Mouse (Mus musculus) T-helper 2 cell (primary cell): ENCODE measurements around the gene Nudt8.
"Not testable (repeated sequence)": the region's sequence is repeated elsewhere in the genome, so short reads cannot be mapped to it uniquely, and the experiment has no call there.

Experiments
- in situ Hi-C: fragments of 300-600 bp; cut with MboI, MseI; formaldehyde crosslinking; loops from one replicate; pipeline ENCODE4 v1.15.1; 2025; ENCODE audit warnings: high pct_unique_total_duplicates

The Nudt8 gene

DNA sequence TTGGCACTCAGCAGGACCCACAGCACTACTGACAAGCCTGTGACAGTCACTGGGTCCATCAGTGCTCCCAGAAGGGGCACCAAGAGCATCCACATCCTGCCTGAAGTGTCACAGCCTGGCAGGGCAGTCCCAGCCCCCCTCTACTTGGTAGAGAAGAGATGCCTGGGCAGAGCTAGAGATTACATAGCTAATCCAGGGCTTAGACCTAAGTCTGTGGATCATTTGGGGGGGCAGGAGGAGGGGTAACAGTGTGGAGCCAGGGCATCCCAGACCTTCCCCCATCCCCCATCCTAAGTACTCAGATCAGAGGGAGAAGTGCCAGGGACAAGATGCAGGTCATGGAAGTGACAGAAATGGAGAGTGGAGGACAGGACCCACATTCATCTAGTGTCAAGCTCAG is 14.4 kb downstream of the Nudt8 start:
- in situ Hi-C loops = no loop called here

DNA sequence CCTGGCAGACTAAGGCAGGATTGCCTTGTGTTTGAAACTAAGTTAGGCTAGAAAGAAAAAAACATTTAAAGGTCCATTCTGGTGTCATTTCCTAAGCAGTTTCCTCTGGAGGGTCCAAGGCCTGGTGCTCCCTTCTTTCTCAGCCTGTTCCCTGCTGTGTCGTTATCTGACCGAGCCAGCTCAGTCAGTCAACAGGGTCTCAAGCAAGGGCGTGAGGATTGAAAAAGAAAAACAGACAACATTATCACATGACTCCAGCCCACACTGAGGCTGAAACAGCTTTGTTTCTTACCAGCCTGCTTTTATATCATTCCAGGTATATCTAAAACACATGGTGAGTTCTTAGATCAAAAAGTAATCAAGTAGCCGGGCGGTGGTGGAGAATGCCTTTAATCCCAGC is 15.3 kb downstream of the Nudt8 start:
- in situ Hi-C loops = no loop called here

DNA sequence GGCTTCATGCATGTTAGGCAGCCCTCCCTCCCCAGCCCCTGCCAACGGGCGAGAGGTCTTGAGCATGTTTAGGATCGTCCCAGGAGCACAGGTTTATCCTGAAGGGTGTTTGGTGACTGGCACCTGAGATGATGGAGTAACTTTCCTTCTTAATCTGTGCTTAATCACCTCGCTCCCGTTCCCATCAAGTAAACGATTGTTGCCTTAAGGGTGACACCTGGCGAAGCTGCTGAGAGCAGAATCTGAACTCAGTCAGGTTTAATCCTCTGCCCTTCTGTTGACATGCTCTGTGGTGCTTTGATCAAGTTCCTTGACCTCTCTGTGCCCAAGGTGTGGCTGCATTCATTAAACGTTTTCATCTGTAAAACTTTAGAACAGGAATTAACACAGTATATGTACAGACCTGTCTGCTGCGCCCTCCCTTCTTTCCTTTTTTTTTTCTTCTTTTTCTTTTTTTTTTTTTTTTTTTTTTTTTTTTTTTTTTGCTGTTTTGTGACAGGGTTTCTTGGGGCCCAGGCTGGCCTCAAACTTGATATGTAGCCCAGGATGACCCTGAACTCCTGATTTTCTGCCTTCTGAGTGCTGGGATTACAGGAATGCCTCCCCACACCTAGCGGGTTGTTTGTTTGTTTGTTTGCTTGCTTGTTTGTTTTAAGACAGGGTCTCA is 17.7 kb downstream of the Nudt8 start:
- in situ Hi-C loops = no loop called here

DNA sequence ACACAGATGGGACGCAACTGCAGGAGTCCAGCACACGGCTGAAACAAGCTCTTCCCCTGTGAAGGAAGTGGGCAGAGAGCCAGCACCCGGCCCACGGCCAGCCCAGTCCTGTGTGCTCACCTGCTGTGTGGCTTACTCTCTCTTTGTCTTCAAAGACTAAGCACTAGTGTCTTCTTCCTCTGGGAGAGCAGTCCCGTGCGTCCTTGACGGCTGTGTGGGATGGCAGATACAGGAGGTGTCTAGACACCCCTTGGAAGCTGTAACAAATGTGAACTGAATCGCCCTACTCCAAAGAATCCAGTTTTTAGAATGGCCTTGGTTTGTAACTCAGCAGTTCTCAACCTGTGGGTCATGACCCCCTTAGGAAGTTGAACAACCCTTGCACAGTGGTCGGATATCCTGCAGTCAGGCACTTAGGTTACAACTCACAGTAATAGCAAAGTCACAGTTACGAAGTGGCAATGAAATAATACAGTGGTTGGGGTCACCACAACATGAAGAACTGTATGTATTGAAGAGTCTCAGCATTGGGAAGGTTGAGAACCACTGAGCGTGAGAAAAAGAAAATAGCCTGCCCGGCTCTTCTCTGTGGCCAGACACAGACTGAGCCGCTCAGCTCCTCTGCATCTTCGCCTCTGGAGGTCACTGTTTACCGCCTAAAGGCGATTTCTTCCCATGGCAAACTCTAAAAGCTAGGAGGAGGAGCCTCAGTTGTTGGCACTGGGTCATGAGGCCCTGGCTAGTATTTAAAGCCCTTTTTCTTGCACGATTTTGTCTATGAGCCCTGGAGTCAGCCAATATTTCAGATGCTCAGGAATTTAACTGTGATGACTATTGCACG is 18.6 kb downstream of the Nudt8 start:
- in situ Hi-C loops = no loop called here

DNA sequence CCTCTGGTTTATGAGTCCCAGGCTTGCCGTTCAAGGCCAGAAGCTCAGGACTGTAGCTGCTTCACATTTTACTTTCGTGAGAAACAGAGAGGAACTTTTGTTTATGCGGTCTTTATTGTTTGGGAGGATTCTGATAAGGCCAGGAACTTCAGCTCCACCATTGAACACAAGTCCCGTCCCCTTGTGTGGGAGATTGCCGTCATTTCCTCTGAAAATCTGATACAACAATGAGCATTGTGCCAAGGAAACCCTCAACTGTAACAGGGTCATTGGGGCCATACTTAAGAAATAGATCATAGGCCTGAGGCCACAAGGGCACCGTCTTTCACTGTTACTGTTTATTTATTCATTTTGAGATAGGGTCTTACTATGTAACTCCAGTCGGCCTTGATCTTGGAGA is 22.8 kb downstream of the Nudt8 start:
- in situ Hi-C loops = loop anchor here (10.0 kb wide), 1 partner anchor 1842 kb away; no protein-coding TSS in a partner anchor

DNA sequence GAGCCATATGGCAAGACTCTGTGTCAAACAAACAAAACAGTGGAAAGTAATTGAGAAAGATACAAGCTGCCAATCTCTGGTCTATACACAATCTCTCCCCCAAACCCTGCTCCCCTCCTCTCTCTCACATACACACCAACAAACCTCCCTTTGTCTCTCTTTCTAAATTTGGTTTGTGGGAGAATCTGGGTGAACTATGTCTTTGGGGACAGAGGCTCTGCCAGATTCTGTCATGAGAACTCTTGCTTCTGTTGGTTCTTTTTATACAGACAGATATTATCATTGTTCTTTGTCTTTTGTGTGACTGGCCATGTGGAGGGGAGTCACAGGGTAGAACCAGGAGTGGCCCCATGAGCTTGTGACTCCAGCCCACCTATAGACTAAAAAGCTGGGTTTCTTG is 27.2 kb downstream of the Nudt8 start:
- in situ Hi-C loops = loop anchor here (10.0 kb wide), 1 partner anchor 1837 kb away; no protein-coding TSS in a partner anchor

DNA sequence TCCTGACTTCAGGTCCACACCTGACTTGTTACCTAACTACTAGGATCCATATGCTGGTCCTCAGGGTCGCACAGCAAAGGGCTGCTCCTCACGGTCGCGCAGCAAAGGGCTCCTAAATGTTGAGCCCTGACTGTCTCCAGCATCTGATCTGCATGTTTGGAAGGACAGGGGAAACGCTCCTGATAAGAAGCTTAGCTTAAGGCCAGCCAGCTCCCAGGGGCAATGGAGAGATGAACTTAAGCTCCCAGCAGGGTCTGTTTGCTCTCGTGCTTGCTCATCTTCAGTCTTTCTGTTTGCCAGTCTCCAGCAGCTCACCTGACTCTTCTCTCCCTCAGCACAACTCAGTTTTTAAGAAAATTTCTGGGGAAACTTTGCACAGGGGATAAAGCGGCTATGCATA is 32.3 kb downstream of the Nudt8 start:
- in situ Hi-C loops = no loop called here

DNA sequence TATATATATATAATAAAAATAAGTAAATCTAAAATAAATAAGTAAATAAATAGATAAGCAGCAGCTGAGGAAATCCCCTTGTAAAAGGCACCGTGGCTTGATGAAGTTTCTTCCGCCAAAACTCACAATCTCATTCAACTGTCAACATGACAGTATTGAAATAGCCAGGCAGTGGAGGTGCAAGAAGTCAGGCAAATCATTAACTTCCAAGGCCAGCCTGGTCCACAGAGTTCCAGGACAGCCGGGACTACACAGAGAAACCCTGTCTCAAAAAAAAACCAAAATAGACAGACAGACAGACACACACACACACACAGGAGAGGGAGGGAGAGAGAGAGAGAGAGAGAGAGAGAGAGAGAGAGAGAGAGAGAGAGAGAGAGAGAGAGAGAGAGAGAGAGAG is 32.9 kb downstream of the Nudt8 start:
- in situ Hi-C loops = no loop called here

DNA sequence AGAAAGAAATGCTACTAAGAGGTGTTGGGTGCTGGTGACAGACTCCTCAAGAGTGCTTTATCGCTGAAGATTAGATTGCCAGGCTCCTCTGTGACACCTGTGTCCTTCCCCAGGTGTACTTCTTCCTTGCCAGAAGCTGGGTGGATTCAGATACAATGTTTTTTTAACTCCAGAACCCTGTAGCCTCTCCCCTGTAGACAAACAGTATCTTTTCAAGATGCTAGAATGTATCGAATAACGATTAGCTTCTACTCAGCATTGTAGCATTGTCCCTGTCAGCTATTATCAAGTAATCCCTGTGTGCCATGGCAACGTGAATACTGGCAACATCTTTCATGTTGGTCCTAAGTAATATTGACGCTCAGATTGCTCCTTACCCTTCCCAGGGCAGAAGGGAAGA is 33.4 kb downstream of the Nudt8 start:
- in situ Hi-C loops = no loop called here

DNA sequence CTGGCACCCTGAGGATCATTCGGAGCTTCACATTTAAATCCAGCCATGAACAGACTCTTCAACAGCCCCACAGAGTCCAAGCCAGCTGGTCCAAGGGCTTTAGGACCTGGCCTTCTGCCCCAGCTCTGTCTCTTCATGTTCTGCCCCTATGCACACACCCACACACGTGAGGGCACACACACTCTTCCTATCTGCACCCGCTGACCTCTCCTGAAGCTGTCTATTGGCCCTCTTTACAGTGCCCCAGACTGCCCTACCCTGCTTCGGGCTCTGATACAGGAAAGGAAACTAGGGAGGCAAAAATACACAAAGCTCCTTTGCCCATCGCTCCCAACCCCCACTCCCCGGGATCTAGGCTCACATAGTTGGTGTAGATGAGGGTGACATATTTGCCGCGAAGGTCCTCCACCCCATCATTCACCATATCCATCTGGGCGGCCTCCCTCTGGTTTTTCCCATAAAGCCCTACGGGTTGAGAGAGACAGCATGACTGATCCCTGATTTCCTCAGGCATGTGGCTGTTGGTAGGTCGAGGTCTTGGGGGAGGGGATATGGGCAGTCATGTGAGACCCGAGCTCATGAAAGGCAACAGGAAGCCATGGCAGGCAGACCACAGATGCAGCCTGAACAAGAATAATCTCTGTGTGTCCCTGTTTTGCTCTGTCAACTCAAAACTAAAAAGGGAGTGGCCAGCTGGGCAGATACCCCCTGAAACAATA is 36.1 kb downstream of the Nudt8 start:
- in situ Hi-C loops = no loop called here

DNA sequence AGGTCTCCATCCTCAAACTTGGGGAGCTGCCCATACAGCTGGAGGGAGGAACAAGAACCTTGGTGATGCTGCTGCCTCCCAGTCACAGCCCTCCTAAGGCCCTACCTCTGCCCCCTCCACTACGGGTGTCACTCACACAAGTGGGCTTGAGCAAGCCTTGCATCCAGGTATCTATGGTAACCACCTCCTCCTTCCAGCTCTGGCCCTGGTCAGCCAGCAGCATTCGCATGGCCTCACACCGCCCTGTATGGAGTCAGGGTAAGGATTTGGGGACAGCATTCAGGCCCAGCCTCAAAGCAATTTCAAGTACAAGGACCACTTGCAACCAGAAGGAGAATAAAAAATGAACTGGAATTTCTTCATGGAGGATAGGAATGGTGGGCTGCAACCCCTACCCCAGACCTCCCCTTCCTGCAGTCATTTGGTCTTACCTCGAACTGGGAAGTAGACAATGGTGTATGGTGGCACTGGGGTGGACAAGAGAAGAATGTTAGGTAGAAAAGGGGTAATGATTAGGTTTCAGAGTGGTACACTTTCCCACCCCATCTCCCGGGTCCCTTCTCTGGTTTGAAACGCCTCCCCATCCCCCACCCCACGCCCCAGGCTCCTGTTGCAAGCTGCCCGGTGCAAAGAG is 36.9 kb downstream of the Nudt8 start:
- in situ Hi-C loops = not testable (repeated sequence)

DNA sequence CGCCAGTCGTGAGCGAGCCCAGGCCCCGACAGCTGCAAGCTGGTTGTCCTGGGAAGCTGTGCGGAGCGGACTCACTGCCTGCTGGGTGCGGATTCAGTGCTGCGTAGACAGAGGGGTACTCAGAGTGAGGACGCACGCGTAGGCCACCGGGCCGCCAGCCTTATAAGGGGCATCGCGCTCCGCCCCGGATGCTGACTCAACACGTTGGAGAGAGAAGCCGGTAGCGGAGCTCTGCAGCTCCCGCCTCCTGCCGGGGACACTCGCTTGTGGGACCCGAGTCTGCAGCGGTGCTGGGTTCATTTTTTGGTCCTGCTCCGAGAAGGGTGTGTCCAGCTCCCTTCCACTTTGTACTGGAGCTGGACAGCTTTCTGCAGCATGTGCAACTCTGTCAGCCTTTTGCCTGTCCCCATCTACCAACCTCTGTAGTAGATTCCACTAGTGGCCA is 37.4 kb downstream of the Nudt8 start, which contains the start of gene Gstp1:
Gene Gstp1 (minus strand): TSS at position 198 of the 445 bp plus-strand sequence.
- in situ Hi-C loops = no loop called here

DNA sequence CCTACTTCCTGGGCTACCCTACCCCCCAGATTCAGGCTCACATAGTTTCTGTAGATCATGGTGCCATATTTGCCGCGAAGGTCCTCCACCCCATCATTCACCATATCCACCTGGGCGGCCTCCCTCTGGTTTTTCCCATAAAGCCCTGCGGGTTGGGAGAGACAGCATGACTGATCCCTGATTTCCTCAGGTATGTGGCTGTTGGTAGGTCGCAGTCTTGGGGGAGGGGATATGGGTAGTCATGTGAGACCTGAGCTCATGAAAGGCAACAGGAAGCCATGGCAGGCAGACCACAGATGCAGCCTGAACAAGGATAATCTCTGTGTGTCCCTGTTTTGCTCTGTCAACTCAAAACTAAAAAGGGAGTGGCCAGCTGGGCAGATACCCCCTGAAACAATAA is 40.6 kb downstream of the Nudt8 start:
- in situ Hi-C loops = not testable (repeated sequence)

DNA sequence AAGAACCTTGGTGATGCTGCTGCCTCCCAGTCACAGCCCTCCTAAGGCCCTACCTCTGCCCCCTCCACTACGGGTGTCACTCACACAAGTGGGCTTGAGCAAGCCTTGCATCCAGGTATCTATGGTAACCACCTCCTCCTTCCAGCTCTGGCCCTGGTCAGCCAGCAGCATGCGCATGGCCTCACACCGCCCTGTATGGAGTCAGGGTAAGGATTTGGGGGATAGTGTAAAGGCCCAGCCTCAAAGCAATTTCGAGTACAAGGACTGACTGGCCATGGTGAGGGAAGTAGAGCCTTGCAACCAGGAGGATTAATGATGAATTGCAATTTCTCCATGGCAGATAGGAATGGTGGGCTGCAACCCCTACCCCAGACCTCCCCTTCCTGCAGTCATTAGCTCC is 41.1 kb downstream of the Nudt8 start:
- in situ Hi-C loops = not testable (repeated sequence)

DNA sequence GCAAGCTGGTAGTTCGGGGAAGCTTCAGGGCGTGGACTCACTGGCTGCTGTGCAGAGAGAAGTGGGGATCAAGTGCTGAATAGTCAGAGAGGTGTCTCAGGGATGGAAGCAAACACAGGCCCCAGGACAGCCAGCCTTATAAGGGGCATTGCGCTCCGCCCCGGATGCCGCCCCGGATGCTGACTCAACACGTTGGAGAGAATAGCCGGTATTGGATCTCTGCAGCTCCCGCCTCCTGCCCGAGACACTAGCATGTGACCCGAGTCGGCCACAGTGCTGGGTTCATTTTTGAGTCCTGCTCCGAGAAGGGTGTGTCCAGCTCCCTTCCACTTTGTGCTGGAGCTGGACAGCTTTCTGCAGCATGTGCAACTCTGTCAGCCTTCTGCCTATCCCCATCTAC is 41.7 kb downstream of the Nudt8 start:
- in situ Hi-C loops = no loop called here

DNA sequence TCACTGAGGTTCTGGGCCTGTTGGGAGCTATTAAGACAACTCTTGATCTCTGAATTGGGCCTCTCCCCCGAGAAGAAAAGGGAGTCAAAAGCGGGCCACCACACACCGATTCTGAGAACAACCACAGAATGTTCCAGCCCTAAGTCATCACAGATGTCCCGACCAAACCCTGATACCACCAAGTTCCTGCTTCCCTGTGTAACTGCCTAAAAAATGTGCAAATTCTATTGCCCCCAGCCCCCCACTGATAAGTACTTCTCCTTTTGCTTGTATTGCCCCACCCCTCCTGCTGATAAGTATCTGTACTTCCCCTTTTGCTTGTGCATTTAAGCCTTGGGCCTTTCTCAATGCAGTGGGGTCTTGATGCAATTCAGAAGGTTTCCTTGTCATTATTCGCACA is 43.7 kb downstream of the Nudt8 start:
- in situ Hi-C loops = not testable (repeated sequence)

DNA sequence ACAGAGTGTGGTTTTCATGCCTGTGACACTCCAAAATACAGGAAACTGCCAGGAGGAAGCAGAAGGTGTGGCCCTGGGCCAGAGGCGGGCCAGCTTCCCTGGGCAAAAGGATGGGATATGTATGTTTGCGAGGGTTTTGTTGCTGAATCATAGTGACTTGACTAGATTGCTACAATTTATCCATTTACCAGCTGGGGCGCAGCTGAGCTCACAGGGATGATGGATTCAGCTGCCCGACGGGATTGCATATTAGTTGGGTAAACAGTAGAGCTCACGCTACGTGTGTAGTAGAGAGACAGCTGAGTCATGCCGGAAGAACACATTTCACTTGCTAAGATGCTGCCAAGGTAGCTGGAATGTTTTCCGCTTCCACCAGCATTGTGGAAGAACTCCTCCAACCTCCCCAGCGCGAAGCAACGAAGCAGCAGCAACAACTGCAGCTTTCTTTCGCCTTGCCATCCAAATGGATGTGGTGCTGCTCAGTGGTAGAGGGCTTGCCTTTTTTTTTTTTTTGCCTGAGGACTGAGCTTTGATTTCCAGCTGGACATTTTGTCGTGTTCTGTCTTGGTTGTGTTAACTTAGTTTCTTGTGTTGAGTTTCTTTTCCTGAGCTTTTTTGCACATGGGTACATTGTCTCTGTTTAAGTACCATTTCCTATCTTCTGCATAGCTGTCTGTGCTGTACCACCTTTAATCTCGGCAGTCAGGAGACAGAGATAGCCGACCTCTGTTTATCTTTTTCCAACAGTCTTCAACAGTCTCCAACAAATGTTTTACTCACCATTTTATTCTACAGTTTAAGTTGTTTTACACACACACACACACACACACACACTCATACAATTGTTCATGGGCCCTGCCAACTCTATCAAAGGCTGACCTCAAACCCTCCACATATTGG is 45.8 kb downstream of the Nudt8 start, which contains the start of gene Gstp2:
Gene Gstp2 (minus strand): TSS at position 58 of the 900 bp plus-strand sequence.
- in situ Hi-C loops = no loop called here

DNA sequence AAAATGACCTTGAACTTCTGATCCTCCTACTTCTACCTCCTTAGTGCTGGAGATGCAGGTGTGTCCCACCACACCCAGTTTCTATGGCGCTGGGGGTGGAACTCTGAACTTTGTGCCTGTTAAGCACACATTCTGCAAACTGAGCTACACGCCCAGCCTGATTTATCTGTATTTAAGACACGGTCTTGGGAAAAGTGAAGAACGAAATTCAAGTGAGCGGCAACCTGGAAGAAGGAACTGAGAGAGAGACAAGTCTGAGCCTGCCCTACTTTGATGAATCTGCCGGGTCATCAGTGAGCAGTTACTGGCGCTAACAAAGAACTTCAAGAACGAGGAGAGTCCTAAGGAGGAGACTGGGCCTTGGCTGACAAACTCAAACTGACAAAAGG is 46.5 kb downstream of the Nudt8 start:
- in situ Hi-C loops = no loop called here

DNA sequence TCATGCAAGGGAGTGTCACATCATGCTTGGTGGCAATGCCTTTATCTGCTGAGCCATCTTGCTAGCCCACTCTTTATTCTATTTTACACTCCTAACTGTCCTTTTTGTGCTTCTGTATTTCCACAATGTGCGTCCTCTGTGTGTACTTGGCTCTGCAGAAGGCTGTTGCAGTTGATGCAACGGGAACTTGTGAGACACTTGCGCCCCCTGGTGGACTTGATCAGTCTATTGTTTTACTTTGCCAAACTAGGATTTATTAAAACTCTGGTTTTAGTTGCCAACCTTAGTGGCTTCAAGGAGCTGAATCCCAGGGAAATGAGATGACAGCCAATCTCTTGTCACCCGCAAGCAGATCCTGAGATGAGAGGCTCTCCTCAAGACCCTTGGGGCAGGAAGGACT is 47.5 kb downstream of the Nudt8 start:
- in situ Hi-C loops = no loop called here

DNA sequence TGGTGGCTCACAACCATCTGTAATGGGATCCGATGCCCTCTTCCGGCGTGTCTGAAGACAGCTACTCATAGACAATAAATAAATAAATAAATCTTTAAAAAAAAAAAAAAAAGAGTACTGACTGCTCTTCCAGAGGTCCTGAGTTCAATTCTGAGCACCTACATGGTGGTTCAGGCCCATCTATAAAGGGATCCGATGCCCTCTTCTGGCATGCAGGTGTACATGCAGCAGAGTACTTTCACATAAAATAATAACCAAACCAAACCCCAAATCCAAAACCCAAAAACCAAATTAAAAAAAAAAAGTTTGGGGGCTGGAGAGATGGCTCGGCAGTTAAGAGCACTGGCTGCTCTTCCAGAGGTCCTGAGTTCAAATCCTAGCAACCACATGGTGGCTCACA is 48.7 kb downstream of the Nudt8 start:
- in situ Hi-C loops = not testable (repeated sequence)

DNA sequence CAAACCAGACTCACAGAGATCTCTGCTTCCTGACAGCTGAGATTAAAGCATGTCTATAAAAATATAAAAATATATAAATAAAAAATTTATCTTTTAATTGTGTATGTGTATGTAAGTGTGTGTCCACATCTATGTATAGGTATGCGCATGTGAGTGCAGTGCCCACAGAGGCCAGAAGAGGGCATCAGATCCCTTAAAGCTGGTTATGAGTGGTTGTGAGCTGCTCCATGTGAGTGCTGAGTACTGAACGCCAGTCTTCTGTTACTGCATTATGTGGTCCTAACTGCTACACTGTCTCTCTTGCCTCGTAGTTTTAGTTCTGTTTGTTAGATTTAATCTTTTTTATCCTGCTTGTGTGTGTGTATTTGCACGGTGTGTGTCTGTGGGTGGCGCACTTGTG is 50.6 kb downstream of the Nudt8 start:
- in situ Hi-C loops = no loop called here
